Mouse (Mus musculus): ENCODE data around the gene Slc16a5. TPM values are rescaled to one million over a fixed set of nuclear protein-coding genes. Genes with fewer than 3 reads are reported as not detected.
A peak's percentile ranks its signal among the peaks of the same experiment; 100 is the strongest.
"Not testable (repeated sequence)": the region's sequence is repeated elsewhere in the genome, so short reads cannot be mapped to it uniquely, and the experiment has no call there.

Slc16a5 gene
- polyA plus RNA-seq, 1 experiment from 2014 or later: 0.13 TPM

DNA sequence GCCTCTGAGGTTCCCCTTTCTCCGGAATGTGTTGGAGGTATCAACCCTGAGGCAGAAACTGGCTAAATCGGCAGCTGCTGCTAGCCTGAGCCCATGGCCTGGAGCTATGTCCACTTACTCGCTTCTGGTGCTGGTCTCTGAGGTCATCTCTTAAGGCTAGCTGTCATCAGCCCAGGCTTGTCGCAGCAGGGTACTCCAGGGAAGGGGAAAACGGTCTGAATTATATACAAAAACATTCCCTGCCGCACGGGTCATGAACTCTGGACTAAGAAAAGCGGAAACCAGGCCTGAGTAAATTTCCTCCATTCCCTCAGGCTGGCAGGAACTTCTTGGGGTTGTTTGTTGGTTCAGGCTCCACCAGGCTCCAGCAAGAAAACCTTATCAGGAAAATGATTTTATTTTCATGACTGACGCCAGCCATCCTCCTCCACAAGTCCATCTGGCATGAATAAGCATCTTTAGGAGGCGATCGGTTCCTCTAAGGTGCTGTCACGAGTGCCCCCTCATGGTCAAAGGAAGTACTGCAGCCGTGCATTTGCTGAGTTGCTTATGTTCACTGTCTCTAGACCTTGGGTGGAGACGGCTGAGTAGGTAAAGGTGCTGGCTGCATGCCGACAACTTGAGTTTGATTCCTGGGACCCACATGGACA, 11.5 kb downstream of the Slc16a5 start:
- peak; percentile 99 for TF ChIP-seq CTCF (IDR thresholded peaks at IDR 0.05)
- peak; percentile 86 for TF ChIP-seq EP300 (IDR thresholded peaks at IDR 0.05)
- peaks cover 4% of the 10 kb centered on the region; the same call in 1 of the 2 replicates for H3K4me1 ChIP-seq (ENCODE audit: insufficient read depth, low read depth, low read length)
- no peaks in the 10 kb centered on the region for H3K36me3 ChIP-seq (ENCODE audit: insufficient read depth, low read length)
- H3K4me2 ChIP-seq (replicated peaks; ENCODE audit: low read depth, low read length): no peak overlapping the region
- H3K9me3 ChIP-seq (ENCODE audit: low read length): no peaks in the 10 kb centered on the region
- H3K4me3 ChIP-seq (ENCODE audit: low read depth, low read length): no peak overlapping the region
- ATAC-seq (peak; percentile 63), DNase-seq (ENCODE audit: low spot score) (peak; percentile 91)
- H3K27me3 ChIP-seq (replicated peaks; ENCODE audit: insufficient read depth, low read length): no peaks in the 10 kb centered on the region
- H3K27ac ChIP-seq (ENCODE audit: low read length): peak overlapping the region; percentile 62; the same call in 1 of the 2 replicates
- 16% methylated on average over 15 of the region's 15 CpGs for WGBS
- H3K9ac ChIP-seq (replicated peaks; ENCODE audit: low read depth): no peak overlapping the region

DNA sequence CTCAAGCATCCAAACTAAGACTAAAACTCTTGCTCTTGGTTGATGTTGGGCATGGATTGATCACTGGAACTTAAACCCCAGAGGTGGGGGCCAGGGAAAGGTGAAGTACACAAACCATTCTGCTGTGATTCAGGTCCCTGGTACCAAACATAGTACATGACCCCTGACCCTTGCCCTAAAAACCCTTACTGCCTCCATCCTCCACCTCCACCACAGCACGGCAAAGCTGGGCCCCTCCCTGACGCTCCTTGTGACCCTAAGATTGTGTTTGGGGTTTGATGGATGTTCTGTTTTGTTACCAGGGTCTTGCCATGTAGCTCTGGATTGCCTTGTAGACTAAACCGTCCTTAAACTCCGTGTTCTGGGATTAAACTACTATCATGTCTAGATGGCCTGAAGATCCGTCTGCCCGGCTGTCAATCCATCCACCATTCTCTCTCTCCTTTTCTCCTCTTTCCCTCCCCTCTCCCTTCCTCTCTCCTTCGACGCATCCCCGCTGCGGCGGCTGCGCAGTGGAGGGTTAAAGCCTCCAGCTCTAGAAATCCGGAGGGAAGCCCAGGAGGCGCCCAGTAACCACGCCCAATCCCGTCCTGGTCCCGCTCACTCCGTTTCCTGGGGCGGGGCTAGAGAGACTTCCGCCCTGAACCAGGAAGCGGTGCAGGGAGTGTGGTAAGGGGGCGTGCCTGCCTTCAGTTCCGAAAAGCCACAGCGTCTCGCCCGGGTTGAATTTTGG, 12.9 kb downstream of the Slc16a5 start, which contains the start of gene Armc7:
Gene Armc7 (plus strand): TSS at position 643 of the 733 bp plus-strand sequence.
- no peak for TF ChIP-seq CTCF (IDR thresholded peaks at IDR 0.05)
- TF ChIP-seq EP300 (IDR thresholded peaks at IDR 0.05): 0 out of 2 replicates have a peak, but pooled peaks have one; percentile 13
- peak; percentile 97 for ATAC-seq
- peak within 1 kb of the TSS; percentile 82 for H3K9ac ChIP-seq (replicated peaks; ENCODE audit: low read depth)
- under 1% methylated on average over 26 of the region's 26 CpGs for WGBS
- peaks cover 4% of the 10 kb centered on the region; the same call in 1 of the 2 replicates for H3K4me1 ChIP-seq (ENCODE audit: insufficient read depth, low read depth, low read length)
- peak within 1 kb of the TSS; percentile 93 for H3K4me2 ChIP-seq (replicated peaks; ENCODE audit: low read depth, low read length)
- no peaks in the 10 kb centered on the region for H3K9me3 ChIP-seq (ENCODE audit: low read length)
- H3K36me3 ChIP-seq (ENCODE audit: insufficient read depth, low read length): no peaks in the 10 kb centered on the region
- DNase-seq (ENCODE audit: low spot score): peak; percentile 98
- H3K4me3 ChIP-seq (ENCODE audit: low read depth, low read length): peak within 1 kb of the TSS; percentile 77
- H3K27me3 ChIP-seq (replicated peaks; ENCODE audit: insufficient read depth, low read length): no peaks in the 10 kb centered on the region
- H3K27ac ChIP-seq (ENCODE audit: low read length): peak within 1 kb of the TSS; percentile 73

DNA sequence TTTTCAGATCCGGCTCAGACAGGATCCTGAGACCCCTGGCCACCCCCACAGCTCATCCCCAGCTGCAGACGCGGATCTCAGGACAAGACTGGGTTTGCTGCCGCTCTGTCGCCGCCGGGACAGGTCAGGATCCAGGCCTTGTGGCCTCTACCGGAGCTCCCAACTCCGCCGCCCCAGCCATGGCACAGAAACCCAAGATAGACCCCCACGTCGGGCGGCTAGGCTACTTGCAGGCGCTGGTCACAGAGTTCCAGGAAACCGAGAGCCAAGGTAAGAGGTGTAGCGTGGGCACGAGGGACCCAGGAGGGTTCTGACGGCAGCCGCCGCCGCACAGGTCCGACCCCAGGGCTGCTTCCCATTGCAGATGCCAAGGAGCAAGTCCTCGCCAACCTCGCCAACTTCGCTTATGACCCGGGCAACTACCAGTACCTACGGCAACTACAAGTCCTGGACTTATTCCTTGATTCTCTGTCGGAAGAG, 13.5 kb downstream of the Slc16a5 start:
- Histone ChIP-seq H3K9ac (replicated peaks; ENCODE audit: low read depth) (peak overlapping the region; percentile 82), H3K4me2 (replicated peaks; ENCODE audit: low read depth, low read length) (peak overlapping the region; percentile 93), H3K27me3 (replicated peaks; ENCODE audit: insufficient read depth, low read length) (no peaks in the 10 kb centered on the region), H3K36me3 (ENCODE audit: insufficient read depth, low read length) (no peaks in the 10 kb centered on the region), H3K4me1 (ENCODE audit: insufficient read depth, low read depth, low read length) (peaks cover 4% of the 10 kb centered on the region; the same call in 1 of the 2 replicates), H3K27ac (ENCODE audit: low read length) (peak overlapping the region; percentile 52; the same call in 1 of the 2 replicates), H3K4me3 (ENCODE audit: low read depth, low read length) (peak overlapping the region; percentile 77), H3K9me3 (ENCODE audit: low read length) (no peaks in the 10 kb centered on the region)
- DNase-seq (ENCODE audit: low spot score): no peak
- WGBS: under 1% methylated on average over 28 of the region's 28 CpGs
- no peak for TF ChIP-seq CTCF (IDR thresholded peaks at IDR 0.05)
- no peak for TF ChIP-seq EP300 (IDR thresholded peaks at IDR 0.05)
- ATAC-seq: peak; percentile 6

DNA sequence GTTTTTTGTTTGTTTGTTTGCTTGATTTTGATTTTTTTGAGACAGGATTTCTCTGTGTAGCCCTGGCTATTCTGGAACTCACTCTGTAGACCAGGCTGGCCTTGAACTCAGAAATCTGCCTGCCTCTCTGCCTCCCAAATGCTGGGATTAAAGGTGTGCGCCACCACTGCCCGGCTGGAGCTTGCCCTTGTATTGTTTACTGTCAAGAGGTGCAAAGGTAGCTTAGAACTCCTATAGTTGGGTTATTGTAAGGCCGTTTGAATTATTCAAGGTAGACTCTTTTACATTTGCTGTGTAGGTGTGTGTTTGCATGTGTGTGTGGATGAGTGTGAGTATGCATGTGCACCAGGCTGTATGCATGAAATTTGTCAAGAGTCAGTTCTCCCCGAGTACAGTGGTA, 14.4 kb downstream of the Slc16a5 start:
- not testable (repeated sequence) for H3K9me3 ChIP-seq (ENCODE audit: low read length); H3K27ac ChIP-seq (ENCODE audit: low read length); H3K36me3 ChIP-seq (ENCODE audit: insufficient read depth, low read length); H3K27me3 ChIP-seq (replicated peaks; ENCODE audit: insufficient read depth, low read length); H3K4me3 ChIP-seq (ENCODE audit: low read depth, low read length); DNase-seq (ENCODE audit: low spot score); H3K4me1 ChIP-seq (ENCODE audit: insufficient read depth, low read depth, low read length); ATAC-seq; H3K9ac ChIP-seq (replicated peaks; ENCODE audit: low read depth)
- 76% methylated on average over 4 of the region's 4 CpGs for WGBS
- peak overlapping the region; percentile 93; the same call in 1 of the 2 replicates for H3K4me2 ChIP-seq (replicated peaks; ENCODE audit: low read depth, low read length)

DNA sequence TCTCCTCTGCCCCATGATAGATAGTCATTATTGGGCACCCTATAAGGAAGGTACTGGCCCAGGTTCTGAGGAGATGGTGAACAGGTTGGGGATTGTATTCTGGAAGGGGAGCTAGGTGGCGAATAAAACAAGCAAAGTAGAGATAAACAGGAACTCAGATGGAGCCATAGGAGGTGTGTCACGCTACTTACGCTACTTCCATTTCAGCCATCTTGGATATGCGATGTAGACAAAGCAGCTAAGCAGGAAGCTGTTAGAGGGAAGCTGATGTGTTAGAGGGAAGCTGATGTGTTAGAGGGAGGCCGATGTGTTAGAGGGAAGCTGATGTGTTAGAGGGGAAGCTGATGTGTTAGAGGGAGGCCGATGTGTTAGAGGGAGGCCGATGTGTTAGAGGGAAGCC, 15.1 kb downstream of the Slc16a5 start:
- not testable (repeated sequence) for H3K4me1 ChIP-seq (ENCODE audit: insufficient read depth, low read depth, low read length); H3K4me2 ChIP-seq (replicated peaks; ENCODE audit: low read depth, low read length); H3K4me3 ChIP-seq (ENCODE audit: low read depth, low read length)

DNA sequence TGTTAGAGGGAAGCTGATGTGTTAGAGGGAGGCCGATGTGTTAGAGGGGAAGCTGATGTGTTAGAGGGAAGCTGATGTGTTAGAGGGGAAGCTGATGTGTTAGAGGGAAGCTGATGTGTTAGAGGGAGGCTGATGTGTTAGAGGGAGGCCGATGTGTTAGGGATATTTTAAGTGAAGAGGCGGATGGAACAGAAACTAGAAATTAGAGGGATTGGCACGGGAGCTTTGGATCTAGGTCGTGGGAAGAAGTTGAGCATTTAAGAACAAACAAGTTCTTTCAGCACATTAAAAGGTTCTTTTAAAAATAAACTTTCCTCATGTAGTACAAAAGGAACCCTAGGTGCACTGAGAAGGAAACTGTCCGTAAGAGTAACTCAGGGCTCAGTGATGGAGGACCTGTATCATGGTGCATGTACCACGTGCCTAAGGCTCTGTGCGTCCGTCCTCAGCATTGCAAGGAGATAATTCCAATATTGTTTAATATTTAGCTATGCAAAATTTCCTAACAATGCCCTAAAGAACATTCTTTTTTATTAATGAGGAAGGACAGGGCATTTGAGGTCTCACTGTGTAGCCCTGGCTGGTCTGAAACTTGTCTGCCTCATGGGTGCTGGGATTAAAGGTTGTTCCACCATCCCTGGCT, 16.1 kb downstream of the Slc16a5 start:
- 78% methylated on average over 9 of the region's 9 CpGs for WGBS
- TF ChIP-seq EP300 (IDR thresholded peaks at IDR 0.05) (no peak), CTCF (IDR thresholded peaks at IDR 0.05) (no peak)
- Histone ChIP-seq H3K9me3 (ENCODE audit: low read length) (no peaks in the 10 kb centered on the region), H3K9ac (replicated peaks; ENCODE audit: low read depth) (no peak overlapping the region), H3K4me1 (ENCODE audit: insufficient read depth, low read depth, low read length) (peaks cover 4% of the 10 kb centered on the region; the same call in 1 of the 2 replicates), H3K4me2 (replicated peaks; ENCODE audit: low read depth, low read length) (no peak overlapping the region), H3K4me3 (ENCODE audit: low read depth, low read length) (no peak overlapping the region), H3K36me3 (ENCODE audit: insufficient read depth, low read length) (no peaks in the 10 kb centered on the region), H3K27ac (ENCODE audit: low read length) (no peak overlapping the region), H3K27me3 (replicated peaks; ENCODE audit: insufficient read depth, low read length) (no peaks in the 10 kb centered on the region)
- ATAC-seq (no peak), DNase-seq (ENCODE audit: low spot score) (no peak)

More for the DNA sequence above, 15.1 kb downstream of the Slc16a5 start:
- not testable (repeated sequence) for H3K27ac ChIP-seq (ENCODE audit: low read length); H3K27me3 ChIP-seq (replicated peaks; ENCODE audit: insufficient read depth, low read length); H3K36me3 ChIP-seq (ENCODE audit: insufficient read depth, low read length); H3K9me3 ChIP-seq (ENCODE audit: low read length); ATAC-seq; H3K9ac ChIP-seq (replicated peaks; ENCODE audit: low read depth)
- peak; percentile 41 for DNase-seq (ENCODE audit: low spot score)
- 73% methylated on average over 7 of the region's 7 CpGs for WGBS
